Mouse (Mus musculus) testis, adult 2 months (tissue): ENCODE results near the gene Rap1b.

Experiments used
- CTCF ChIP-seq: fragments of 200-500 bp; IDR thresholded peaks from 2 replicates; pipeline ENCODE4 v1.5.1; 2012; ENCODE audit warnings: low read depth, mild to moderate bottlenecking, inconsistent platforms, low read length, moderate library complexity; ENCODE audit not compliant: control insufficient read depth, insufficient read depth, insufficient replicate concordance
- POLR2A ChIP-seq: fragments of 200-500 bp; IDR thresholded peaks from 2 replicates; pipeline ENCODE4 v1.6.1; 2012; ENCODE audit warnings: low read depth, mild to moderate bottlenecking, inconsistent platforms, low read length, moderate library complexity; ENCODE audit not compliant: control insufficient read depth

GRCm38 (mm10) chr10:117790421-117791170, 55.2 kb downstream of the Rap1b start:
- no peak for TF ChIP-seq POLR2A
- no peak for TF ChIP-seq CTCF
